ENCODE assay signal across 32 mouse cellular contexts in genomic region chr1:190093326-190093725, GRCm38 (mm10).
DNase-seq lines count a peak whose midpoint lies in the region; ATAC-seq and TF ChIP-seq lines count a peak whose summit lies in the region.
"Had no signal": no experiment of that assay in that cellular context is flagged by ENCODE, and none has a peak within 500 bp of the region (broad histone marks: within the 10 kb centered on the region; RNA-seq: fewer than 3 reads in every experiment).

No protein-coding gene starts in this region.

- 86% methylated on average over 9 of the region's 9 CpGs for WGBS in midbrain, postnatal 0 days

- no peak overlapping the region for H3K4me2 ChIP-seq in midbrain, postnatal 0 days (ENCODE audit: low read depth, low read length, poor library complexity, severe bottlenecking)
- H3K4me2 ChIP-seq: embryonic facial prominence, embryonic 13.5 days; heart, embryonic 11.5 days; hindbrain, embryonic 13.5 days; liver, embryonic 13.5 days; neural tube, embryonic 15.5 days had no signal

- H3K27ac ChIP-seq in layer of hippocampus, adult 2 months = peak overlapping the region; percentile 80
- no peak overlapping the region for H3K27ac ChIP-seq in midbrain, postnatal 0 days (ENCODE audit: low read depth, low read length)
- H3K27ac ChIP-seq: embryonic facial prominence, embryonic 13.5 days; forebrain, embryonic 10.5 days; hindbrain, embryonic 13.5 days; kidney, postnatal 0 days; liver, embryonic 13.5 days; neural tube, embryonic 15.5 days; stomach, postnatal 0 days had no signal

- ATAC-seq in midbrain, postnatal 0 days (ENCODE audit: low FRiP score) = no peak
- ATAC-seq: CD4-positive, CD25-positive, alpha-beta regulatory T cell, adult 4 months; forebrain, postnatal 0 days; intestine, embryonic 16.5 days; lung, postnatal 0 days had no signal

- H3K9ac ChIP-seq in midbrain, postnatal 0 days (replicated peaks; ENCODE audit: low read length, poor library complexity, severe bottlenecking) = no peak overlapping the region
- H3K9ac ChIP-seq: embryonic facial prominence, embryonic 13.5 days; forebrain, postnatal 0 days; hindbrain, embryonic 13.5 days; liver, embryonic 13.5 days; neural tube, embryonic 15.5 days had no signal

- no peak overlapping the region for H3K4me3 ChIP-seq in layer of hippocampus, adult 2 months
- no peak overlapping the region for H3K4me3 ChIP-seq in midbrain, postnatal 0 days (ENCODE audit: low read depth, low read length)
- H3K4me3 ChIP-seq: embryonic facial prominence, embryonic 13.5 days; forebrain, embryonic 10.5 days; hindbrain, embryonic 13.5 days; liver, embryonic 13.5 days; neural tube, embryonic 15.5 days had no signal

- no peaks in the 10 kb centered on the region for H3K4me1 ChIP-seq in midbrain, postnatal 0 days (ENCODE audit: insufficient read depth, low read length)
- H3K4me1 ChIP-seq: embryonic facial prominence, embryonic 13.5 days; forebrain, embryonic 10.5 days; hindbrain, embryonic 13.5 days; liver, embryonic 13.5 days had no signal

- no peak for TF ChIP-seq CTCF in layer of hippocampus, adult 2 months (conservative IDR thresholded peaks at IDR 0.05)
- no peak for TF ChIP-seq CTCF in midbrain, postnatal 0 days (IDR thresholded peaks at IDR 0.05)

- no peaks in the 10 kb centered on the region for H3K9me3 ChIP-seq in midbrain, postnatal 0 days (ENCODE audit: low read length)
- H3K9me3 ChIP-seq: embryonic facial prominence, embryonic 13.5 days; forebrain, embryonic 10.5 days; hindbrain, embryonic 13.5 days; liver, embryonic 13.5 days; neural tube, embryonic 15.5 days had no signal

- H3K27me3 ChIP-seq in midbrain, postnatal 0 days (ENCODE audit: insufficient read depth, low read length) = no peaks in the 10 kb centered on the region
- H3K27me3 ChIP-seq: embryonic facial prominence, embryonic 13.5 days; hindbrain, embryonic 13.5 days; liver, embryonic 13.5 days; neural tube, embryonic 15.5 days had no signal

- intact Hi-C loops in left cerebral cortex, postnatal 14 days (cut with DNase I) = no loop called here

- DNase-seq in layer of hippocampus, adult 2 months (ENCODE audit: low spot score in 2 of 2) = no peak
- no peak for DNase-seq in layer of hippocampus, postnatal 36 days
- DNase-seq in right cerebral cortex, adult 2 months (ENCODE audit: low spot score in 2 of 2) = peak; percentile 24 to 44
- no peak for DNase-seq in right cerebral cortex, postnatal 14 days
- peak; percentile 9 to 54 for DNase-seq in left cerebral cortex, postnatal 14 days (ENCODE audit: low spot score in 2 of 2)
- no peak for DNase-seq in midbrain, postnatal 0 days (ENCODE audit: low spot score)
- DNase-seq in gastrocnemius, adult 18-20 months (ENCODE audit: low spot score) = no peak
- DNase-seq: adrenal gland, postnatal 14 days; cerebellum, adult 18-20 months; cerebellum, postnatal 10 days; forebrain, postnatal 0 days; gastrocnemius, postnatal 10 days; heart, adult 18-20 months; heart, postnatal 4 days; kidney, adult 8-10 months; kidney, postnatal 4 days; liver, embryonic 13.5 days; lung, adult 18-20 months; lung, postnatal 4 days; midbrain, embryonic 14.5 days; thymus, adult 2 months; thymus, postnatal 36 days had no signal

- H3K36me3 ChIP-seq in midbrain, postnatal 0 days (ENCODE audit: insufficient read depth, low read length) = no peaks in the 10 kb centered on the region
- H3K36me3 ChIP-seq: embryonic facial prominence, embryonic 13.5 days; forebrain, embryonic 10.5 days; hindbrain, embryonic 13.5 days; liver, embryonic 13.5 days; neural tube, embryonic 15.5 days had no signal

Comparison
In these comparisons a context has a peak if more than half of its experiments do, and no peak if none do; other contexts are left out.
1. DNase-seq: peak in right cerebral cortex, adult 2 months (2 of 2) and left cerebral cortex, postnatal 14 days (2 of 2); none in layer of hippocampus, adult 2 months (0 of 2), layer of hippocampus, postnatal 36 days (0 of 2), right cerebral cortex, postnatal 14 days (single experiment), midbrain, postnatal 0 days (single experiment) and gastrocnemius, adult 18-20 months (single experiment).